Mouse (Mus musculus): ENCODE data around the gene Dnajc27.

Dnajc27 gene

DNA sequence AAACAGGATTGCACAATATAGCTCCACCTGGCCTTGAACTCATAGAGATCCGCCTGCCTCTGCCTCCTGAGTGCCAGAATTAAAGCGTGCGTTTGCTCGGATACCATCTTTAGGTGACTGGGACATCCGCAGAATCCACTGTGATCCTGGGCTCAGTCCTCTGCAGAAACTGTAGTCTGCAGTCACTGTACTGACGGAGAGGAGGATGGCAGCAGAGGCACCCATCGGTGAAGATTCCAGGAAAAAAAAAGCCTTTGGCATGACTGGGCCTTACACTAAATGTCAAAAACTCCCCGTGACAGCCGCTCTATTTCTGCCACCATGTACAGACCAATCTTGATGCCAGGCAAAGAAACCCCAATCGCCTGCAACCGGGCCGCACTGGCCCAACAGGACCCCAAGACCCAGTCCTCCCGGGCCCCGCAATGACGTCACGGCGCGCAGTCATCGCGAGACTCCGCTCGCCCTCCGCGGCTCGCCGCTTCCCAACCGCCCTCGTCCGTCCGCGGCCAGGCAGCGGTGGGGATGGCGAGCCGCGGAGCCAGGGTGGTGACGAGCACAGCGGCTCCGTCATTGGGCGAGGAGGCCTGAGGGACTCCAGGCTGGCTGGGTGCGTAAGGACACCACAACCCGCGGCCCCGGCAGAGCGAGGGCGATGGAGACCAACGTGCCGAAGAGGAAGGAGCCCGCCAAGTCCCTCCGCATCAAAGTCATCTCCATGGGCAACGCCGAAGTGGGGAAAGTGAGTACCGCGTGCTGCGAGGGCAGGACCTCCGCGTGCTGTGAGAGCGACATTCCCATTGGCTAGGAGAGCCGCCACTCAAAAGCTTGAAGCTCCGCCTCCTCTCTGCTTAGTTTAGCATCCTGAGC lies at the start of gene Dnajc27:
Dnajc27 (plus strand) TSS at position 452 of the 870 bp plus-strand sequence.
- in situ Hi-C loops (cut with MboI; ENCODE audit: unreplicated experiment in 2 of 2) = loop anchor here (5.0 to 25.0 kb wide), 8 partner anchors 100 to 880 kb away; partner anchors contain the start of genes Asxl2 (in 2 of the 2) and Dnmt3a (in 1 of the 2)

DNA sequence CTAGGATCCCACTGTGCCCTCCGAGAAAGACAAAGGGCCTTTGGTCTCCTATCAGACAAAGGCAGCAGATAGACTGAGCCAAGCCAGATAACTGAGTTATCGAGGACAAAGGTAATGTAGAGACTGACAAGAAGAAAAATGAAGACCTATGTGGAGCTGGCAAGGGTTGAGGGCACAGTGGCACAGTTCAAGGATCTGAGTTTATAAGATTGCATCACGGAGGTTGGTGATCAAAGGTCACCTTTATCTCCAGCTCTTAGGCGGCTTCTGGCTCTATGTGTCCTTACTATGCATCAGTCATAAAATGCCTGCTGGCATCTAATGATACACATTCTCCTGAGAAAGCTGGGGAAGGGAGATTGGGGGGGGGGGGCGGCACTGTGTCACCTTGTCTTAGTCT lies 46.2 kb upstream of the Dnajc27 start:
- in situ Hi-C loops (cut with MboI; ENCODE audit: unreplicated experiment in 2 of 2) = no loop called here

DNA sequence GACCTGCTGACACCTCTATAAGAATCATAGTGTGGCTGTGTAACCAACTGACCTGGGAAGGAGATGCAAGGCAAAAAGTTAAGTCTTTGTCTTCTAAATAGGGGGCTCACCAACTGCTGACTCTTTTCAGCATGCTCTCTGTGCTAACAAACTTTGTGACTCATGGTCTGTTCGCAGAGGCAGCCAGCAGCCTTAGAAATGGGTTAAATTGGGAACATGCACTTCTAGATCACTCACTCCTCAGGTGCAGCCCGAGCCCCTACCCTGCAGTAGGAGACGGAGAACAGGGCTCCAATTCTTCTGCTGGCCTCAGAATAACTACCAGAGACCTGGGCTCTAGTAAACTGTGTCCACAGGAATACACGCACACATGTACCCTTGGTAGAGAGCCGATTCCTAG lies 44.9 kb upstream of the Dnajc27 start:
- in situ Hi-C loops (cut with MboI; ENCODE audit: unreplicated experiment in 2 of 2) = no loop called here

DNA sequence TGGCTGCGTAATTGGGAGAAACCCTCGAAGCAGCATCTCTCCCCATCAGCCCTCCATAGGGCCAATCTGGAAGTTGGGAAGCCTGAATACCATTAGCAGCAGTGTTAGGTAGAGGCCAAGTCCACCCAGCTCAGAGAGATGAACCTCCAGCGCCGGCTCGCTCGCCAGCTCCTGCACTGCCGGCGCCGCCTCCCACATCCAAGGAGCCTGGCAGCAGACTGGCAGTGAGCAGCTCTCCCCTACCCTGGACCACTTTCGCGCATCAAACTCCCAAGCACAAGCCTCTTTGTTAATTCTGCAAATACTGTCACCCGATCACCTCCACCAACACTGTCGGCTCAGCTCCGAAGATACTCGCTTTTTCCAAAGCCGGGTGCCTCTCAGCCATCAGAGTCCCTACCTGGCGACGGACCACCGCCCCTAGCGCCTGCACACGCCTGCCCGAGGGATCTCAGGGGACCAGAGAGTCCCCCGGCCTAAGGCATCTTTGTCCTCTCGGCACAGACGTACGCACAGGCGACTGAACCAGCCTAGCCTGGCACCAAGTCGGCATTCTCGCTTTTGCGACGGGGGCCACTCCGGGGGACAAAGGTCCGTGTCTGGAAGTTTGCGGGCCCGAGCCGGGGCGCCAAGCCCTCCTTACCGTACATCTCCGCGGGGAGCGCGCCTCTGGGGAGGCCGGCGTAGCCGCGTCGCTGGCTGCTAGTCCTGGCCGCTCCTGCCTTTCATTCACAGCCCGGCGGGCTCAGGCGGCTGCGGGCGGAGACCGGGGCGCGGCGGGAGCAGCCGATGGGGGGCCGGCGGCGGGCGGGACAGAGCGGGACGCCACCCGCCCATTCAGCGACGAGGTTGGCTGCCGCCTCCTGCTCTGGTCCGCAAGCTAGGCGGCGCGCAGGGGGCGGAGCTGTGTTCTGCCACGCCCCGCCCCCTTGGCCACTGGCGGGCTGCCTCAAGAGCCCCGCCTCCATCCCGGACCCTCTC lies 44.0 kb upstream of the Dnajc27 start, which contains the start of gene Efr3b:
Efr3b (minus strand) TSS at position 855 of the 981 bp plus-strand sequence.
- in situ Hi-C loops (cut with MboI; ENCODE audit: unreplicated experiment in 2 of 2) = no loop called here

DNA sequence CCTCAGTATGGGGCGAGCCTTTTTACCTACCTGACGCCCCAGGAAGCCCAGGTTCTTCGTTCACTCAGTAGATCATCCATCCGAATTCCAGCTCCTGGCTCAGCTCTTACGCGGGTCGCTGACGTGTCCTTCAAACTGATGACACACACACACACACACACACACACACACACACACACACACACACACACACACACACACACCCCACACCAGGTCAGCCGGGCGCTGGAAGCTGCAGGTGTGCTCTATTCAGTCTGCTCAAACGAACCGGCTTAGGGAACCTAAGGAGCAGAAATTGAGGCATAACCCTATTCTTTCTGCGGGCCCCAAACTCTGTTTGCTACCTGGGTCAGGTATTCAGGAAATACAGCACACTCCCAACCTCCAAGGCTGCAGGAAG lies 43.3 kb upstream of the Dnajc27 start:
- in situ Hi-C loops (cut with MboI; ENCODE audit: unreplicated experiment in 2 of 2) = no loop called here

DNA sequence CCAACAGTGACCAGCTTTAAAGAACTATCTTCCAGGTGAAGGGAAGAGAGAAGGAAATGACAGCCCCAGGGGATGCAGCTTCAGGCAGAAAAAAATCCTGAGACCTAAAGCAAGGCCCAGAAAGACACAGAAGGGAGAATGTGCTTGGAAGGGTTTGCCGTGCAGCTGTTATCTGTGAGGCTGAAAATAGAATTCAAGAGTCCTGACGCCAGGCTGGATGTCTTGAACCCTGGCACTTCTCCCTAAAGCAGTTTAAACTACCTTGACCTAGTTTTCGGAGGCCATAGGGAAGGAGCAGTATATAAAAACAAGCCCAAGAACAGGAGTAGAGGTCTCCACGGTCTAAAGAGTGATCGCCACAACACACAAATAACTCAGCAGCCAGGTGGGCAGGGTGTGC lies 40.0 kb upstream of the Dnajc27 start:
- in situ Hi-C loops (cut with MboI; ENCODE audit: unreplicated experiment in 2 of 2) = no loop called here

DNA sequence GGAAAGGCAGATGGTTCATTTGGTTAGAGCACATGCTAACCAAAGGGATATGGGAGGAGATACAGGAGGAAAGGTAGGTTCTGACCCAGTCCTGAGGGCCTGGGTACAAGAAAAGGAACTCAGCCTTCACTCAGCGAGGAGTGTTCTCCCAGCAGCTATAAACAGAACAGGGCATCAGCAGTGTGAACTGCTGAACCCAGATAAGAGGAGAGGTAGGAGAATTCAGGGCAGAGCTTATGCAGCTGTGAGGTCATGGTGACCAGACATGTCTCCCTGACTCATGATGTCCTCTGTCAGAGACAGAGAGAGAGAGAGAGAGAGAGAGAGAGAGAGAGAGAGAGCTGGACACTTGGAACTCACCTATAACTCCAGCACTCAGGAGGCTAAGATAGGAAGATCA lies 36.4 kb upstream of the Dnajc27 start:
- in situ Hi-C loops (cut with MboI; ENCODE audit: unreplicated experiment in 2 of 2) = no loop called here

DNA sequence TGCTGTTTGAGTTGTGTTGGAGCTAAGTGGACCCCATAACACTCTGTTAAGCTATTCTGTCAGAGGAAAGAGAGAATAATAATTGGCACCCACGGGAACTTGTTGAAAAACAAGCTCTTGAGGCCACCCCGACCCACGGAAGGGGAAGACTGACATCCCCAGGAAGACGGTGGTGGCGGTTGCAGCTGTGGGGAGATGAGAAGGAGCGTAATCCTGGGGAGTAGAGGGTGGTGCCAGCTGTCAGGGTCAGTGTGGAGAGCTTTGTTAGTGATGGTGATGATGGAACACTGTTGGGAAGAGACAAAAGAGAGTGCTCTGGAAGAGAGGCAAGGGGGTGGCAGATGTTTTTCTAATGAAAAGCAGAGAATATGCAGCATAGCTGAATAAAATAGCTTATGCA lies 34.4 kb upstream of the Dnajc27 start:
- in situ Hi-C loops (cut with MboI; ENCODE audit: unreplicated experiment in 2 of 2) = no loop called here

DNA sequence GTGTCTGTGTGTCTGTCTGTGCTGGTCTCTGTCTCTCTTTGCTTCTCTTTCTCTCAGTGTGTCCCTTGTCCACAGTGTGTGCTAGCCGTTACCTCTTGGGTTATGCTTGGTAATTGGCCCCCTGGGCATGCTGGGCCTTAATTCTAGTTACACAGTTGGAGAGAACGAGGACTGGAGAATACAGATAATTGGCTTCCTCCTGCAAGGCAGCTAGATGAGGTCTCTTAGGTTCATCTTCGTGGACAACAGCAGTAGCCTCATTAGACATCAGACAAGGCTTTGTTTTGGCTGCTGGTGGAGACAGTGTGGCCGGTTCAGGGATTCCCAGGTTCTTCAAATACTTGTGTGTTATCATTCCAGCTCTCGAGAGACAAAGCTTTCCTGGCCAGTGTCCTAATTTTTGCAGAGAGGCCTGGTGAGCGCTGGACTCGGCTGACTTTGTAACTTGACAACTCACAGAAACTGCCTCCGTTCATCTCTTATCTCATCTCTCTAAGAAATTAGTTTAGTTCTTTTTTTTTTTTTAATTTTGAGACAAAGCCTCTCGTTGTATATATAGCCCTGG lies 31.4 kb upstream of the Dnajc27 start:
- in situ Hi-C loops (cut with MboI; ENCODE audit: unreplicated experiment in 2 of 2) = no loop called here

DNA sequence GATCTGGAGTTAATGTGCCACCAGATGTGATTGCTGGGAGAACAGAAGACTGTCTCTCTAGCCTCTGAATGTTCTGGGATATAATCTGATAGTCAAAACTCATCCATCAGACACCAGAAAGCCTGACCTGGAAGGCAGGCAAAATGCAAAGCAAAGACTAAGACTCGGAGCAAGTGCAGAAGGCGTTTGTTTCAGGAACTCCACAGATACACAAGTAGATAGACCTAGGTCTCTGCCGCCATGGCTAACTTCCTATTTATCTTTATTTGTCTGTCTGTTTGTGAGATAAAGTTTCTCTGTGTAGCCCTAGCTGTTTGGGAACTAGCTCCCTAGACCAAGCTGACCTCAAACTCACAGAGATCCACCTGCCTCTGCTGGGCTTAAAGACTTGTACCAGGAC lies 28.7 kb upstream of the Dnajc27 start:
- in situ Hi-C loops (cut with MboI; ENCODE audit: unreplicated experiment in 2 of 2) = no loop called here

DNA sequence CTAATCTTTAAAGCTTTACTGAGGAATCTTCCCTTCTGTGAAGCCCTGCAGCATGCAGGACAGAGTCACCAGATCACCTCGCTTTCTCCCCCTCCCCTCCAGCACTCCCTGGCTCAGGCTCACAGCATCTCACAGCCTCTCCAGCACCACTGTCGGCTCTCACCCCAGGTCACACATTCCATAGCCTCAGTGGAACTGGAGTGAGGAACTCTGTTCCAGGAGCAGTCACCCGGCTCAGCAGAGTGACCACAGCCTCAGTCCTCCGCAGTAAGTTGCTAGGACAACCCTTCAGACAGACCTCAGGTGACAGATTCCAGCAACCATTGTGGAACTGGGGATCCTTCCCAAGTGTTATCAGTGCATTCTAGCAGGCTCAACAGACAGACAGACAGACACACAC lies 27.5 kb upstream of the Dnajc27 start:
- in situ Hi-C loops (cut with MboI; ENCODE audit: unreplicated experiment in 2 of 2) = no loop called here

DNA sequence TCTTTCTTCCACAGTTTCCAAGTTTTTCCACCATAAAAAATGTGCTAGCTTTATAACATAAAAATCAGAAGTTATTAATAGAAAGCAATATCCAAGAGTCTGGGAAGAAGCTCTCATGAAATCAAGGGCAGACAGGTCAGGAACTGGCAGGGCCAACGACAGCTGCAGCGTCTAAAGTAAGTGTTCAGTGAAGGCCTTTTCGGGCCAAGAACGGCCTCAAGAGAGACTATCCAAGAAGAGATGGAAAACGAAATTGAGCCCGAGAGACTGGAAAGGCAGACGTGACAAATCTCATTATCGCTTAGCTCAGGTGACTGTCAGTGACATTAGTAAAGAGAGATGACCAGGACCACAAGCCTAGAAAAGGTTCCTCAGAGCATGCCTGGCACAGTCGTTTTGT lies 24.1 kb upstream of the Dnajc27 start:
- in situ Hi-C loops (cut with MboI; ENCODE audit: unreplicated experiment in 2 of 2) = no loop called here

DNA sequence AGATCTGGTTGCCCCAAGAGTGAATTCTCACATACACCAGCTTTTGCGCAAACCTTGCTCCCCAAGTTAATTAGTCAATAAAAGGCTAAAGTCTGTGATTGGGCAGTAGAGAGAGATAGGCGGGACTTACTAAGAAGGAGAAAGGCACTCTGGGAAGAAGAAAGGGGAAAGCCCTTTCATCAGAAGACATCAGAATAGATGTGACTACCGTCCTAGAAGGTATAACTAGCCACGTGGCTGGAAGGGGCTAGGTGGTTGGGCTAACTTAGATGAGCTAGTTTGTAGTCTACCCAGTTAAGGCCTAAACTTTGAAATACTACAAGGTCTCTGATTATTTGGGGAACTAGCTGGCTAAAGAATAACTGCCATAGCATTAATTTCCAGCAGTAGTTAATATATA lies 22.7 kb upstream of the Dnajc27 start:
- in situ Hi-C loops (cut with MboI; ENCODE audit: unreplicated experiment in 2 of 2) = no loop called here

DNA sequence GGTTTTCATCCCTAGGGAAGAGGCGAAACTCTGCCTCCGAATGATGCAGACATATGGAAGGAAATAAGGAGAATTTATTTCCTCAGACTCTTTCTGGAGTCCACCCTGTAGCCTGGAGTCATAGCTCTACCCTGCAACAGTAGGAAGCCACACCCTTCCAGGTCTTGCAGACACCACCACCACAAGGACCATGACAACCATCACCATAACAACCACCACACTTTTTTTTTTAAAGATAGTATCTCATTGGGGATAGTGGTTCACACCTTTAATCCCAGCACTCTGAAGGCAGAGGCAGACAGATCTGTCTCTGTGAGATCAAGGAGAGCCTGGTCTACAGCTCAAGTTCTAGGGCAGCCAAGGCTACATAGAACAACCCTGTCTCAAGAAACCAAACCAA lies 16.9 kb upstream of the Dnajc27 start:
- in situ Hi-C loops (cut with MboI; ENCODE audit: unreplicated experiment in 2 of 2) = no loop called here

DNA sequence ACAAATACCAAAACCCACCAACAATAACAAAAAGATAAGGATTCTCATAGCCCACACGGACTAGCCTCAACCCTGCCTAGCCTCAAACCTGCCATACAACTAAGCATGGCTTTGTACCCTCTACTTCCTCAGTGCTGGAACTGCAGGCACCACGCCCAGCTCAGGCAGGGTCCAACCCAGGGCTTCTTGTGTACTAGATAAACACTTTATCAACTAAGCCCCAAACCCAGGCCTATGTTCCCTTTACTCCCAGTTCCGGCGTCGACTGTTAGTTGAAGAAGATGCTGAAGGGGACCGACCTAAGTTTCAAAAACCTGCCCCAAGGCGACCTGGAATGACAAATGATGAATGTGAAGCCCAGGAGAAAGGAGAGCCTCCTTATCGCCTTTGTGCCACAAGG lies 16.4 kb upstream of the Dnajc27 start:
- in situ Hi-C loops (cut with MboI; ENCODE audit: unreplicated experiment in 2 of 2) = no loop called here

DNA sequence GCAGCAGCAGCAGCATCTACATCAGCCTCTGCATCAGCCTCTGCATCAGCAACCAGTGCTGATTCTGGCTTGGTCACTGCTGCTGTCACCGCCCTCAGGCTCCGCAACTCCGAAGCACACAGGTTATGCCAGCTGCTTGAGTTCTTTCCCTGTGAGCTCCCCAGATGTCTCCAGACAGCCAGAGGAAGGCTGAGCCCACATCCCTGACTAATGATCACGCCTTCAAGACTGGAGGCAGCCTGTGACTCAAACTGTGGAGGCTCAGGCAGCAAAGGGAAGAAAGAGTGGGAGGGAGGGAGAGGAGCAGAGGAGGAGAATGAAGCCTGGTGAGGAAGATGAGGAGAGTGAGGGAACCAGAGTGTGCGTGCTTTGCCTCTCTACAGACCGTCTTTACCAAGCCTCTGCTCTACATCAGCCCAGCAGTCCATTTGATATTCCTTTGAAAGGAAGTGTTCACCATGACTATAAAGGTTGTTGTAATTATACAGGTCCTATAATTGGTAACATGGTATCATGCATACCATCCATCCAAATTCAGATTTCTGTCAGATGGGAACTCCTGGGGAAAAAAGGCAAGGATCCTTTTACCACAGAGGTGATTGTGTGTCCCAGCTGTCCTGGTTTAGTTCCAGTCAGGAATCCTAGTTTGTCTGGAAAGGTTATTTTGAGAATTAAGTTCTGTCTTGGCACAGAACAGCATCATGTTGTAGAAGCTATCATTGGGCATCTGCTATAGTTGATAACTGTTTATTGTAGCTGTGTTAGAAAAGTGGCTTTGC lies 15.5 kb upstream of the Dnajc27 start:
- in situ Hi-C loops (cut with MboI; ENCODE audit: unreplicated experiment in 2 of 2) = no loop called here

DNA sequence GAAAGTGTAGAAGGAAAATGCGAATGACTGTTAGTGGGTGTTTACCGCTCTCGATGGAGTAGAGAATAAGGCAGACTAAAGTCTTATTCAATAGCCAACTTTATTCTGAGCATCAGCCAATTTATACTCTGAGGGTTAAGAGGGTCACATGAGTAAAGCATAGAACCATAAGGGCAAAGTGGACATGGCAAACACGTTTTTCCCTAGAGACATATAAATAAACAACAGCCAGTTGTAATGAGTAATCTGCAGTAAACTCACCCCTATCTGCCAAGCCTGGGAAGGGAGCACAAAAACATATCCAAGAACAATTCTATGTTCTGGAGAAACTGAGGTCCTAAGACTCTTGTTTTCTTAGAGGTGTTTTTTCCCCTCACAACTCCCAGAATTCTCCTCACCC lies 13.8 kb upstream of the Dnajc27 start:
- in situ Hi-C loops (cut with MboI; ENCODE audit: unreplicated experiment in 2 of 2) = no loop called here

DNA sequence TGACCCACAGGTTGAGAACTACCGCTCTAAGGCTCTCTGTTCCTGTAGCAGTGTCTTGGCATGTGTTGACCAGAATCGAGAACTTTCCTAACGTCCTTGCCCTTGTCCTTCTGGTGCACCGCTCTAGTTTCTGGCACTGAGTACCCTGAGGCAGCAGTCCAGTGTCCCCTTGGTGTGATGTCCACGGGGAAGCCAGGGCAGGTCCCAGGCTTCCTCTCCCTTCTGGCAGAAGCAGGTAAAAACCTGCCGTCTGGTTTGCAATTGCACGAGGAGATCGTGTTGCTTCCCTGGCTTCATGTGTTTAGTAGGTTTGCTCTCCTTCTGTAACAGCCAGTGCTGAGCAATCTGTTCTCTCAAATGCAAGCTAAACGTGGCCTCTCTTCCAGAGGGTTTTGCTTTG lies 10.7 kb upstream of the Dnajc27 start:
- in situ Hi-C loops (cut with MboI; ENCODE audit: unreplicated experiment in 2 of 2) = loop anchor here in 1 of 2 experiments (10.0 kb wide), 1 partner anchor 377 kb away; no protein-coding TSS in a partner anchor

DNA sequence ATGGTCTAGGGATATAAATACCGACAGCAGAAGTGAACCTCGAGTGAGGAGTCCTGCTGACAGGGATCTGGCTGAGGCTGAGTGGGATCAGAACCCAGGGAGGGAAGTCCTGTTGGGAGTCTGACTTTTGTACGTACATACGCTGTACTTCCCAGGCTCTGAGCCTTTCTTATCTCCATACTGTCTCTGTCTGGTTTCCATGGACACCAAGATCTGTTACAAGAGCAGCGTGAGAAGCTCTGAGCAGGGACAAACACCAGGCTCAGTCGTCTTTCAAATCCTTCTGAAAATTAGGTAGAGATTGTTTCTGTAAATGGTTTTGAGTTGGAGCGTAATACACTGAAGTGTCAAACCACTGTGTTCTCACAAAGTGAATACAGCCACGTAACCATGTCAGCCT lies 7.0 kb upstream of the Dnajc27 start:
- in situ Hi-C loops (cut with MboI; ENCODE audit: unreplicated experiment in 2 of 2) = loop anchor here (5.0 to 25.0 kb wide), 7 partner anchors 93 to 887 kb away; partner anchors contain the start of genes Asxl2 (in 1 of the 2) and Dnmt3a (in 1 of the 2)

DNA sequence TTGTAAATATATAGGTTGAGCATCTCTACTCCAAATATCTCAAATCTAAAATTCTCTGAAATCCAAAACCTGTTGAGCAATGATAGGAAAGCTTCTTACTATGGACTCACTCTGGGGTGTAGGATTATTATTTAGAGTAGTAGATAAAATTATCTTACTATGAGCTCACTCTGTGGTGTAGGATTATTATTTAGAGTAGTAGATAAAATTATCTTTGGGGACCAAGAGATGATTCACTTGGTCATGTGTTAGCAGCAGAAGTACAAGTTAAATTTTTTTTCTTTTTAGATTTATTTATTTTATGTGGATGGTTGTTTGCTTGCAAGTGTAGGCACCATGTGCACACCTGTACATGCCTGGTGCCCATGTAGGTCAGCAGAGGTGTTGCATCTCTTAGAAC lies 6.0 kb upstream of the Dnajc27 start:
- in situ Hi-C loops (cut with MboI; ENCODE audit: unreplicated experiment in 2 of 2) = loop anchor here (5.0 to 25.0 kb wide), 7 partner anchors 94 to 886 kb away; partner anchors contain the start of genes Asxl2 (in 1 of the 2) and Dnmt3a (in 1 of the 2)
